Mouse (Mus musculus) lung, postnatal 0 days (tissue): ENCODE data around the gene Hnrnpdl. TPM values are rescaled to one million over a fixed set of nuclear protein-coding genes. Genes with fewer than 3 reads are reported as not detected.

Experiments
- ATAC-seq: fragments of 200-750 bp; cut with Nextera tagmentation; 2 replicates; pipeline ENCODE4 v1.8.0; 2017; ENCODE audit warnings: moderate library complexity
- DNase-seq: peaks from one replicate; pipeline ENCODE4 v3.0.0-alpha.2; 2016; ENCODE audit warnings: low spot score
- H3K27ac ChIP-seq: fragments of 300-500 bp; sonication (generic); 2 replicates; pipeline ENCODE4 v1.5.1; 2014; ENCODE audit warnings: antibody characterized with exemption, mild to moderate bottlenecking, low read length, mixed read lengths
- H3K27me3 ChIP-seq: fragments of 300-500 bp; sonication (generic); replicated peaks from 2 replicates; pipeline ENCODE4 v1.6.1; 2014; ENCODE audit warnings: low read length, mixed read lengths; ENCODE audit not compliant: insufficient read depth
- H3K36me3 ChIP-seq: fragments of 300-500 bp; sonication (generic); 2 replicates; pipeline ENCODE4 v1.6.1; 2014; ENCODE audit warnings: low read length, mixed read lengths; ENCODE audit not compliant: insufficient read depth
- H3K4me1 ChIP-seq: fragments of 300-500 bp; sonication (generic); 2 replicates; pipeline ENCODE4 v1.6.1; 2014; ENCODE audit warnings: antibody characterized with exemption, low read depth, low read length, mixed read lengths; ENCODE audit not compliant: insufficient read depth
- H3K4me2 ChIP-seq: fragments of 300-500 bp; sonication (generic); replicated peaks from 2 replicates; pipeline ENCODE4 v1.6.1; 2014; ENCODE audit warnings: low read depth, mild to moderate bottlenecking, low read length, moderate library complexity, mixed read lengths
- H3K4me3 ChIP-seq: fragments of 300-500 bp; sonication (generic); 2 replicates; pipeline ENCODE4 v1.5.1; 2014; ENCODE audit warnings: low read depth, low read length
- H3K9ac ChIP-seq: fragments of 300-500 bp; sonication (generic); replicated peaks from 2 replicates; pipeline ENCODE4 v1.6.1; 2014; ENCODE audit warnings: low read depth, mild to moderate bottlenecking
- H3K9me3 ChIP-seq: fragments of 300-500 bp; sonication (generic); 2 replicates; pipeline ENCODE4 v1.6.1; 2016; ENCODE audit warnings: low read length, mixed read lengths
- CTCF ChIP-seq: IDR thresholded peaks from 2 replicates; pipeline ENCODE4 v1.5.1; 2016; ENCODE audit warnings: antibody characterized with exemption, mild to moderate bottlenecking
- EP300 ChIP-seq: IDR thresholded peaks from 2 replicates; pipeline ENCODE4 v1.6.1; 2016; ENCODE audit warnings: antibody characterized with exemption, mild to moderate bottlenecking, control low read depth
- WGBS: fragments of 180-500 bp; shearing (Covaris S2); extraction: QIAGEN DNeasy Blood & Tissue Kit; methylation state at CpG from one replicate; pipeline ENCODE4 v1.1.7; 2014; 5-methylcytosine and 5-hydroxymethylcytosine counted together
- polyA plus RNA-seq: library from polyadenylated mRNA; unstranded; fragments of >200 nt; fragmentation: Nextera tagmentation; extraction: Ambion mirVana; gene quantifications from 2 replicates; pipeline ENCODE4 v1.2.1, GENCODE M21; 2015

Gene Hnrnpdl
- polyA plus RNA-seq, 1 experiment from 2014 or later = 70.9 TPM

GRCm38 (mm10) chr5:100036681-100037080 lies 2.8 kb downstream of the Hnrnpdl start:
- WGBS = 6% methylated on average over 7 of the region's 7 CpGs
- peaks cover 20% of the 10 kb centered on the region; the same call in 1 of the 2 replicates for H3K36me3 ChIP-seq
- no peaks in the 10 kb centered on the region for H3K9me3 ChIP-seq
- TF ChIP-seq EP300 (no peak), CTCF (no peak)
- H3K4me2 ChIP-seq = peak overlapping the region; percentile 69
- no peaks in the 10 kb centered on the region for H3K27me3 ChIP-seq
- no peak overlapping the region for H3K27ac ChIP-seq
- 0 out of 2 replicates have a peak, but pooled peaks cover 5% of the 10 kb centered on the region for H3K4me1 ChIP-seq
- ATAC-seq = no peak
- DNase-seq = peak; percentile 48
- H3K9ac ChIP-seq = no peak overlapping the region
- peak overlapping the region; percentile 20 for H3K4me3 ChIP-seq

DNA sequence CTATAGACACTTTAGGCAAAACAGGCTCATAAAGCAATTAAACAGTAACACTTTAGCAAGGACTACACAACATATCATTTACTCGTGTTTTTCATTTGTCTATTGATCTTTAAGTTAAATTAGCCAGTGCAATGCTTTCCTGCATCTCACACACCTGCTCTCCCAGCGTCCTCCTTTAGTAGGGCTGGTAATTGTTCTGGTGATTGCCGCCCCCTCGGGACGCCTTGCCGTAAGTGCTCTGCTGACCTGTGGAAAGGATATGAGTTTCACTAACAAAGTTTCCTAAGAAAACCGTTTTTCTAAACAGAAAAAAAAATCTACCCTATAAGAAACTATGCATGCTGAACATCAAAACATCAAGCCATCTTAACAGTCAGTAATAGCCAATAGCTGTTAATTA lies 3.5 kb downstream of the Hnrnpdl start:
- Histone ChIP-seq H3K4me1 (0 out of 2 replicates have a peak, but pooled peaks cover 4% of the 10 kb centered on the region), H3K27me3 (no peaks in the 10 kb centered on the region), H3K27ac (no peak overlapping the region), H3K4me2 (no peak overlapping the region), H3K9ac (no peak overlapping the region), H3K9me3 (no peaks in the 10 kb centered on the region), H3K36me3 (peaks cover 20% of the 10 kb centered on the region; the same call in 1 of the 2 replicates), H3K4me3 (no peak overlapping the region)
- ATAC-seq = no peak
- DNase-seq = no peak
- no peak for TF ChIP-seq EP300
- peak; percentile 52 for TF ChIP-seq CTCF
- WGBS = 37% methylated on average over 7 of the region's 7 CpGs

GRCm38 (mm10) chr5:100032646-100033045 lies 6.8 kb downstream of the Hnrnpdl start:
- Histone ChIP-seq H3K4me2 (no peak overlapping the region), H3K4me3 (no peak overlapping the region), H3K9ac (no peak overlapping the region), H3K36me3 (peaks cover 20% of the 10 kb centered on the region; the same call in 1 of the 2 replicates), H3K4me1 (no peaks in the 10 kb centered on the region), H3K9me3 (no peaks in the 10 kb centered on the region), H3K27ac (no peak overlapping the region), H3K27me3 (no peaks in the 10 kb centered on the region)
- no peak for ATAC-seq
- 68% methylated on average over 3 of the region's 3 CpGs for WGBS
- TF ChIP-seq EP300 = no peak
- no peak for TF ChIP-seq CTCF
- DNase-seq = no peak

DNA sequence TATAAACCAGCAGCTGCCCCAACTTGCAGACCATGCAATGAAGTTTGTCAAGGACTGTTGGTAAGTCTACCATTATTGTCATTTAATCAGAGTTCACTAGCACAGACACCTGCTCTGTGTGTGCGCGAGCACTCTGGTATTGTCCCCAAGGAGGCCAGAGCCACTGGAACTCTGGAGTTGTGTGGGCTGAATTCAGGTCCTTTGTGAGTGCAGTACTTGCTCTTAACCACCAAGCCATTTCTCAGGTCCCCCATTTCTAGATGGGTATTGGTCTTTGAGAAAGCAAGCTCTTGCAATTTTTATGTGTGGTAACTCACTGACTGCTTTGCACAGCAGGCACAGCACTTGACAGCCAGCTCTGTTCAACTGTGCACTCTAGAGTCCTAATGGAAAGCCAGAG lies 7.4 kb downstream of the Hnrnpdl start:
- ATAC-seq (no peak), DNase-seq (no peak)
- H3K9me3 ChIP-seq = no peaks in the 10 kb centered on the region
- H3K9ac ChIP-seq = no peak overlapping the region
- H3K4me3 ChIP-seq = no peak overlapping the region
- no peaks in the 10 kb centered on the region for H3K27me3 ChIP-seq
- TF ChIP-seq EP300 (no peak), CTCF (no peak)
- no peak overlapping the region for H3K4me2 ChIP-seq
- peaks cover 20% of the 10 kb centered on the region; the same call in 1 of the 2 replicates for H3K36me3 ChIP-seq
- no peaks in the 10 kb centered on the region for H3K4me1 ChIP-seq
- no peak overlapping the region for H3K27ac ChIP-seq
- WGBS = 90% methylated on average over 2 of the region's 2 CpGs

- H3K27ac ChIP-seq = no peak overlapping the region
- ATAC-seq = peak; percentile 83
- H3K4me2 ChIP-seq = no peak overlapping the region
Observed at GRCm38 (mm10) chr5:100030069-100030468, 9.4 kb downstream of the Hnrnpdl start.

DNA sequence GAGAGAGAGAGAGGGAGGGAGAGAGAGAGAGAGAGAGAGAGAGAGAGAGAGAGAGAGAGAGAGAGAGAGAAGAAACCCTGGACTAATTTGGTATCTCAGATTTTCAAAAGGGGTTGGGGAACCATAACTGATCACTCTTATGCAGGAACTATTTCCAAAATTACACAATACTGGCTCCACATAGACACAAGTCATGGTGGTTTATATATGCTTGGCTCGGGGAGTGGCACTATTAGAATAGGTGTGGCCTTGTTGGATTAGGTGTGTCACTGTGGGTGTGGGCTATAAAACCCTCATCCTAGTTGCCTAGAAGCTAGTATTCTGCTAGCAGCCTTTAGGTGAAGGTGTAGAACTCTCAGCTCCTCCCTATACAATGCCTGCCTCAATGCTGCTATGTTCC lies 14.6 kb downstream of the Hnrnpdl start:
- TF ChIP-seq CTCF = no peak
- no peak for TF ChIP-seq EP300
- Histone ChIP-seq H3K4me1 (no peaks in the 10 kb centered on the region), H3K36me3 (no peaks in the 10 kb centered on the region), H3K27me3 (no peaks in the 10 kb centered on the region), H3K4me2 (no peak overlapping the region), H3K9ac (no peak overlapping the region), H3K4me3 (no peak overlapping the region), H3K9me3 (no peaks in the 10 kb centered on the region), H3K27ac (no peak overlapping the region)
- DNase-seq (no peak), ATAC-seq (no peak)
- WGBS = 55% methylated on average over 1 of the region's 1 CpGs

More at GRCm38 (mm10) chr5:100030069-100030468, 9.4 kb downstream of the Hnrnpdl start:
- Histone ChIP-seq H3K27me3 (no peaks in the 10 kb centered on the region), H3K4me3 (no peak overlapping the region), H3K9me3 (no peaks in the 10 kb centered on the region), H3K4me1 (no peaks in the 10 kb centered on the region), H3K9ac (no peak overlapping the region), H3K36me3 (peaks cover 19% of the 10 kb centered on the region; the same call in 1 of the 2 replicates)
- TF ChIP-seq CTCF (peak; percentile 29; the same call in 1 of the 2 replicates), EP300 (no peak)
- 9% methylated on average over 6 of the region's 6 CpGs for WGBS
- DNase-seq = peak; percentile 86

GRCm38 (mm10) chr5:100024403-100024802 lies 15.1 kb downstream of the Hnrnpdl start:
- Histone ChIP-seq H3K36me3 (no peaks in the 10 kb centered on the region), H3K4me3 (no peak overlapping the region), H3K4me2 (no peak overlapping the region), H3K4me1 (no peaks in the 10 kb centered on the region), H3K27ac (no peak overlapping the region), H3K9ac (no peak overlapping the region), H3K27me3 (no peaks in the 10 kb centered on the region), H3K9me3 (no peaks in the 10 kb centered on the region)
- no peak for TF ChIP-seq EP300
- no peak for TF ChIP-seq CTCF
- DNase-seq (no peak), ATAC-seq (no peak)
- WGBS = 45% methylated on average over 5 of the region's 5 CpGs
